Mouse (Mus musculus): ENCODE data around the gene Abraxas2. TPM values are rescaled to one million over a fixed set of nuclear protein-coding genes. Genes with fewer than 3 reads are reported as not detected.
A peak's percentile ranks its signal among the peaks of the same experiment; 100 is the strongest.

The Abraxas2 gene
- polyA plus RNA-seq, 1 experiment = 43.4 TPM

GRCm38 (mm10) chr7:132896206-132896815, 37.3 kb downstream of the Abraxas2 start:
- Histone ChIP-seq H3K9ac (ENCODE audit: low read depth, poor library complexity, severe bottlenecking) (no peak overlapping the region), H3K4me1 (ENCODE audit: control insufficient read depth, insufficient read depth, low read length) (peaks cover 2% of the 10 kb centered on the region), H3K27ac (ENCODE audit: insufficient read depth, low read length) (no peak overlapping the region), H3K9me3 (replicated peaks; ENCODE audit: control insufficient read depth, insufficient read depth, low read length, poor library complexity, severe bottlenecking) (no peaks in the 10 kb centered on the region), H3K36me3 (ENCODE audit: control insufficient read depth, insufficient read depth, low read length, poor library complexity, severe bottlenecking) (no peaks in the 10 kb centered on the region), H3K27me3 (ENCODE audit: control insufficient read depth, insufficient read depth, low read length, poor library complexity, severe bottlenecking) (no peaks in the 10 kb centered on the region), H3K4me3 (ENCODE audit: low read depth, low read length) (no peak overlapping the region)
- no peak for TF ChIP-seq POLR2A (IDR thresholded peaks at IDR 0.05; ENCODE audit: insufficient read depth, low read length)
- no peak for TF ChIP-seq EP300 (IDR thresholded peaks at IDR 0.05; ENCODE audit: insufficient read depth, low read depth, low read length)
- no peak for TF ChIP-seq CTCF (IDR thresholded peaks at IDR 0.05; ENCODE audit: low read depth, low read length)

GRCm38 (mm10) chr7:132897258-132897657, 38.2 kb downstream of the Abraxas2 start:
- peak; percentile 75 for TF ChIP-seq CTCF (IDR thresholded peaks at IDR 0.05; ENCODE audit: low read depth, low read length)
- TF ChIP-seq POLR2A (IDR thresholded peaks at IDR 0.05; ENCODE audit: insufficient read depth, low read length) = no peak

GRCm38 (mm10) chr7:132898234-132898633, 39.2 kb downstream of the Abraxas2 start:
- Histone ChIP-seq H3K27ac (ENCODE audit: insufficient read depth, low read length) (no peak overlapping the region), H3K9ac (ENCODE audit: low read depth, poor library complexity, severe bottlenecking) (no peak overlapping the region), H3K27me3 (ENCODE audit: control insufficient read depth, insufficient read depth, low read length, poor library complexity, severe bottlenecking) (no peaks in the 10 kb centered on the region), H3K36me3 (ENCODE audit: control insufficient read depth, insufficient read depth, low read length, poor library complexity, severe bottlenecking) (no peaks in the 10 kb centered on the region), H3K4me3 (ENCODE audit: low read depth, low read length) (no peak overlapping the region), H3K4me1 (ENCODE audit: control insufficient read depth, insufficient read depth, low read length) (peaks cover 2% of the 10 kb centered on the region), H3K9me3 (replicated peaks; ENCODE audit: control insufficient read depth, insufficient read depth, low read length, poor library complexity, severe bottlenecking) (no peaks in the 10 kb centered on the region)
- TF ChIP-seq POLR2A (IDR thresholded peaks at IDR 0.05; ENCODE audit: insufficient read depth, low read length) = no peak
- peak; percentile 55 for TF ChIP-seq CTCF (IDR thresholded peaks at IDR 0.05; ENCODE audit: low read depth, low read length)

More at GRCm38 (mm10) chr7:132897258-132897657, 38.2 kb downstream of the Abraxas2 start:
- no peak overlapping the region for H3K4me3 ChIP-seq (ENCODE audit: low read depth, low read length)
- H3K4me1 ChIP-seq (ENCODE audit: control insufficient read depth, insufficient read depth, low read length) = peaks cover 2% of the 10 kb centered on the region
- H3K27me3 ChIP-seq (ENCODE audit: control insufficient read depth, insufficient read depth, low read length, poor library complexity, severe bottlenecking) = no peaks in the 10 kb centered on the region
- no peaks in the 10 kb centered on the region for H3K36me3 ChIP-seq (ENCODE audit: control insufficient read depth, insufficient read depth, low read length, poor library complexity, severe bottlenecking)
- H3K9me3 ChIP-seq (replicated peaks; ENCODE audit: control insufficient read depth, insufficient read depth, low read length, poor library complexity, severe bottlenecking) = no peaks in the 10 kb centered on the region
- no peak overlapping the region for H3K9ac ChIP-seq (ENCODE audit: low read depth, poor library complexity, severe bottlenecking)
- H3K27ac ChIP-seq (ENCODE audit: insufficient read depth, low read length) = no peak overlapping the region

DNA sequence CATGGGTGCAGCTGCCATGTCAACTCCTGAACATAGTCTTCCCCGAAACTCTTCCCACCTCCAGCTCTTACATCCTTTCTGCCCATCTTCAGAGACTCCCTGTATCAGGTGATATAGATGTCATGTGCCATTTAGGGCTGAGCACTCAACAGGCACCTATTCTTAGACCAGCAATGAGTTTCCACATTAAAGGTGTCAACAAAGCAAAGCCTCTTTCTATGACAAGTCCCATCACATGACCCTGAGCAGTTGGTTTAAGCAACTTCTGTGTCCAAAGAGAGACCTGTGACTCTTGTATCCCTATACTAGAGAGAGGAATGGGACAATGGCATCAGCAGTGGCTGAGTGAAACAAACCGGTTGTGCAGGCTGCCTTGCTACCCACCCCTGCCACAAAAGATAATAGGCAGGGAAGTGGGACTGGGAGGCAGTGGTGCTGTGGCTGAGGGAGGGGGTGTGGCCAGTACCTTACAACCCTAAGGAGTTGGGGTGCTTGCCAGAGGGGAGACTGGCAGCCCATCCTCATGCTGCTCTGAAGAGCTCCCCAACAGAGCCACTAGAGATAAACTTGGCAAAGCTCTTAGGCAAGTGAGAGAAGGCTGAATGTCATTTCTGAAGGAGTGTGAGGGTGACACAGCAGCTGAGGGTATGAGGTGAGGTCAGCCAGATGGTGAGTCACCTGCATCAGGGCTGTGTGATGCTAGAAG, 42.0 kb downstream of the Abraxas2 start:
- Histone ChIP-seq H3K9me3 (replicated peaks; ENCODE audit: control insufficient read depth, insufficient read depth, low read length, poor library complexity, severe bottlenecking) (no peaks in the 10 kb centered on the region), H3K4me1 (ENCODE audit: control insufficient read depth, insufficient read depth, low read length) (peaks cover 2% of the 10 kb centered on the region), H3K27ac (ENCODE audit: insufficient read depth, low read length) (no peak overlapping the region), H3K36me3 (ENCODE audit: control insufficient read depth, insufficient read depth, low read length, poor library complexity, severe bottlenecking) (no peaks in the 10 kb centered on the region), H3K4me3 (ENCODE audit: low read depth, low read length) (no peak overlapping the region), H3K9ac (ENCODE audit: low read depth, poor library complexity, severe bottlenecking) (no peak overlapping the region), H3K27me3 (ENCODE audit: control insufficient read depth, insufficient read depth, low read length, poor library complexity, severe bottlenecking) (no peaks in the 10 kb centered on the region)
- no peak for TF ChIP-seq EP300 (IDR thresholded peaks at IDR 0.05; ENCODE audit: insufficient read depth, low read depth, low read length)
- no peak for TF ChIP-seq CTCF (IDR thresholded peaks at IDR 0.05; ENCODE audit: low read depth, low read length)
- no peak for TF ChIP-seq POLR2A (IDR thresholded peaks at IDR 0.05; ENCODE audit: insufficient read depth, low read length)

- no peaks in the 10 kb centered on the region for H3K4me1 ChIP-seq (ENCODE audit: control insufficient read depth, insufficient read depth, low read length)
- H3K27ac ChIP-seq (ENCODE audit: insufficient read depth, low read length) = no peak overlapping the region
- H3K27me3 ChIP-seq (ENCODE audit: control insufficient read depth, insufficient read depth, low read length, poor library complexity, severe bottlenecking) = no peaks in the 10 kb centered on the region
- TF ChIP-seq CTCF (IDR thresholded peaks at IDR 0.05; ENCODE audit: low read depth, low read length) (no peak), EP300 (IDR thresholded peaks at IDR 0.05; ENCODE audit: insufficient read depth, low read depth, low read length) (no peak), POLR2A (IDR thresholded peaks at IDR 0.05; ENCODE audit: insufficient read depth, low read length) (no peak)
- H3K9me3 ChIP-seq (replicated peaks; ENCODE audit: control insufficient read depth, insufficient read depth, low read length, poor library complexity, severe bottlenecking) = peaks cover 6% of the 10 kb centered on the region
- no peak overlapping the region for H3K4me3 ChIP-seq (ENCODE audit: low read depth, low read length)
- H3K36me3 ChIP-seq (ENCODE audit: control insufficient read depth, insufficient read depth, low read length, poor library complexity, severe bottlenecking) = no peaks in the 10 kb centered on the region
- no peak overlapping the region for H3K9ac ChIP-seq (ENCODE audit: low read depth, poor library complexity, severe bottlenecking)
Observed at GRCm38 (mm10) chr7:132903796-132904195, 44.8 kb downstream of the Abraxas2 start.

DNA sequence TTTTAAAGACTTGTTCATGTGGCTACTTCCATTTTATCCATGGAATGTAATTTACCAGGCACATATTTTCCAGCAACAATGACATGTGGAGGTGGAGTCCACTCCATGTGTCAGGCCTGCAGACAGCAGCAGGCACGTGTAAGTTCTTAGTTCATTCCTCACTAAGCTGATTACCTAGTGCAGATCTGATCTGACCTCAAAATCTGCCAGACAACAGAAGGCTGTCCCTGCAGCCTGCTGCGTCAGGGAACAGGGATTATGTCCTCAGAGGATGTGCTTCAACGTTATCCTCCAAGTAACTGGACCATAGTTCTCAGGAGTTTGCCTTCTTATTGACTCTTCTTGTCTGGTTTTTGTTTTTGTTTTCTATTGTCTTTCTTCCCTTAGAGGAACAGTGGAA, 62.9 kb downstream of the Abraxas2 start:
- Histone ChIP-seq H3K27me3 (ENCODE audit: control insufficient read depth, insufficient read depth, low read length, poor library complexity, severe bottlenecking) (no peaks in the 10 kb centered on the region), H3K36me3 (ENCODE audit: control insufficient read depth, insufficient read depth, low read length, poor library complexity, severe bottlenecking) (no peaks in the 10 kb centered on the region), H3K27ac (ENCODE audit: insufficient read depth, low read length) (no peak overlapping the region), H3K4me3 (ENCODE audit: low read depth, low read length) (no peak overlapping the region), H3K9me3 (replicated peaks; ENCODE audit: control insufficient read depth, insufficient read depth, low read length, poor library complexity, severe bottlenecking) (no peaks in the 10 kb centered on the region), H3K4me1 (ENCODE audit: control insufficient read depth, insufficient read depth, low read length) (no peaks in the 10 kb centered on the region), H3K9ac (ENCODE audit: low read depth, poor library complexity, severe bottlenecking) (no peak overlapping the region)
- TF ChIP-seq EP300 (IDR thresholded peaks at IDR 0.05; ENCODE audit: insufficient read depth, low read depth, low read length) (no peak), CTCF (IDR thresholded peaks at IDR 0.05; ENCODE audit: low read depth, low read length) (no peak), POLR2A (IDR thresholded peaks at IDR 0.05; ENCODE audit: insufficient read depth, low read length) (no peak)

Measured in ES-Bruce4 (cell line).